Mouse (Mus musculus) cortical plate, adult 2 months (tissue): ENCODE measurements at regions not wholly inside any gene's neighbourhood (a gene's known extent, or its start where the extent isn't known, plus 50 kb on each side); places are given as distances from the start of the nearest gene placed in this dataset.

Experiments
- CTCF ChIP-seq: fragments of 200-500 bp; IDR thresholded peaks from 2 replicates; pipeline ENCODE4 v1.5.1; 2011; ENCODE audit warnings: mild to moderate bottlenecking, control low read depth, low read length; ENCODE audit not compliant: insufficient read depth; ENCODE audit errors: extremely low read depth
- POLR2A ChIP-seq: fragments of 200-500 bp; IDR thresholded peaks from 2 replicates; pipeline ENCODE4 v1.6.1; 2011; ENCODE audit warnings: mild to moderate bottlenecking, low read length, control low read depth; ENCODE audit not compliant: insufficient read depth; ENCODE audit errors: extremely low read depth

GRCm38 (mm10) chr13:72792695-72793094 lies 164.1 kb downstream of the Irx2 start:
- no peak for TF ChIP-seq CTCF
- no peak for TF ChIP-seq POLR2A
